Mouse (Mus musculus) spleen, postnatal 10 days (tissue): ENCODE results near the gene Ifrd2.
A peak's percentile ranks its signal among the peaks of the same experiment; 100 is the strongest.

ENCODE experiments used
- DNase-seq, 2 experiments: peaks; one replicate each; pipeline ENCODE4 v3.0.0; 2021 to 2022; ENCODE audit warnings: low spot score in 2 of 2

The Ifrd2 gene

GRCm38 (mm10) chr9:107598385-107598784 lies 10.9 kb downstream of the Ifrd2 start:
- DNase-seq, result no peak

GRCm38 (mm10) chr9:107599433-107599832 lies 12.0 kb downstream of the Ifrd2 start:
- no peak for DNase-seq

GRCm38 (mm10) chr9:107599842-107600241 lies 12.4 kb downstream of the Ifrd2 start:
- DNase-seq, result no peak

GRCm38 (mm10) chr9:107600745-107601144 lies 13.3 kb downstream of the Ifrd2 start:
- DNase-seq, result peak in 1 of 2 experiments; percentile 56

DNA sequence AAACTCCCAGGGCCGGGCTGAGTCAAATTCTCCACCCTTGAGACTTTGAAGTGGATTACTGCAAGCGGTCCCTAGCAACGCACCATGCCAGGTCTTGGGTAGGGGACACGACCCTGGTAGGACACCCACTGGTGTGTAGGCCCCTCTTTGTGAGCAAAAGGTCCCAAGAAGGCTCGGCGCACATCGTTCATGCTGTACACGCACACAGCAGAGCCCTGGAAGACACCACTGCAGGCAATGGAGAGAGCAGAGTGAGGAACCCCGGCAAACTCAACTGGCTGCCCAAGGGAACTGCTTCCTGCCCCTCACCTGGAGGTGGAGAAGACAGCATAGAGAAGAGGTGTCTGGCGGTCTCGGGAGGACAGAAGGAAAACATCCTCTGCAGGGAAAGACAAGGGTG lies 13.8 kb downstream of the Ifrd2 start:
- peak in 1 of 2 experiments; percentile 27 for DNase-seq

DNA sequence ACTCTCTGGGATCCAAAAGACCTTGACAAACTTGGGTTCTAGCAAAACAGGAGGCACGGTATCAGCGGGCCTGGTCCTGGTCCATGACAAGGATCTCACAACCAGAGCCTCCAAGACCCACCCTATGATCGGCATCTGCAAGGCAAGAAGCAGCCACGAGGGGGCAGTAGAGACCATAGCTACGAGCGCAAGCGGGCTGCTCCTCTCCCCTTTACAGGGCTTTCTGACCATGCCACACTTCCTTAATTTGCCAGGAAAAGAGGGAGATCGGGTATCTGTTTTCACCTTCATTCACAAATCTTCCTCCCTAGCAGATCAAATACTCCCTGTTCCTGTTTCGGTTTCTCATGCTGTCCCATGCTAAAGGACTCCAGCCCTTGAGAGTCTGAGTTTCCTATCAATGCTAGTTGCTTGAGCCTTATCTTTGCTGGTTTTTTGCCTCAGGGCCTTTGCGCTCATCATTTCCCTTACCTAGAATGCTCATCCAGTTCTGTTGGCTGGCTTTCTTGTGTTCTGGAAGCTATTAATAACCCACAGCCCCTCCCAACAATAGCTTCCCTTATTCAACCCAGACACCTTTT lies 14.7 kb downstream of the Ifrd2 start:
- peak; percentile 96 to 97 for DNase-seq

- peak in 1 of 2 experiments; percentile 43 for DNase-seq
These were observed 15.8 kb downstream of the Ifrd2 start for GRCm38 (mm10) chr9:107603251-107603650.

- peak in 1 of 2 experiments; percentile 38 for DNase-seq
These were observed 17.7 kb downstream of the Ifrd2 start for GRCm38 (mm10) chr9:107605041-107605661.

DNA sequence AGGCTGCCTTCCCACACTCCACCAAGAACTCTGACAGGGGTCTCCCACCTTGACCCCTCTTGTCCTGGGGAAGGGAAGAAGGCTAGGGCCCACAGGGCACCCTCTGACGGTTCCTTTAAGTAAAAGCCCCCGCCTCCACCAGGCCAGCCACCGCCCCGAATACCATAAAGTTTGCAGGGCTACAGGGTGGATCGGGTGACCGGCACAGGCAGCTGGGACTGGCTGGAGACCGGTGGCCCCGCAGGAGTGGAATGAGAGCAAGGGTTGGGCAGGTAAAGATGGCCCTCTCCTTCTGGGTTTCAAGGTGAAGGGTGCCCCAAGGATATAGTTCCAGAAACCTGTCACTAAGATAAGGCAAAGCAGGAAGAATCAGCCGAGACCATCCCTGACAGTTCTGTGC lies 19.1 kb downstream of the Ifrd2 start:
- peak in 1 of 2 experiments; percentile 24 for DNase-seq

DNA sequence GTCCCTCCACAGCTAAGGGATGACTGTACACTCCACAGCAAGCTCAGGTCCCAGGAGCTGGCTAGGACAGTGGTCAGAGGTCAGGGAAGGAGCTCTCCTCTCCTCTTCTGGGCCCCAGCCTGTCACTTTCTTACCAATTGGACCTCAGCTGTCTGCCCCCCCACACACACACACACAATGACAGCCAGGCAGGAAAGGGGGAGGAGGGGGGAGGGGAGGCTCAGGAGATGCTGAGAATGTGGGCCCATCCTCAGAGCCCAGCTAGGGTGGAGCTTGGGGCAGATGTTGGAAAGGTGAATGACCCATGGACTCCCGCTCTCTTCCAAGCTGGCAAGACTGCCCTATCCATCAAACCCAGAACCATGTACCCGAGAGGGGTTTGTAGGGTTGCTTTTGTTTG lies 19.6 kb downstream of the Ifrd2 start:
- DNase-seq, result no peak

GRCm38 (mm10) chr9:107607653-107608245 lies 20.3 kb downstream of the Ifrd2 start:
- DNase-seq, result no peak

DNA sequence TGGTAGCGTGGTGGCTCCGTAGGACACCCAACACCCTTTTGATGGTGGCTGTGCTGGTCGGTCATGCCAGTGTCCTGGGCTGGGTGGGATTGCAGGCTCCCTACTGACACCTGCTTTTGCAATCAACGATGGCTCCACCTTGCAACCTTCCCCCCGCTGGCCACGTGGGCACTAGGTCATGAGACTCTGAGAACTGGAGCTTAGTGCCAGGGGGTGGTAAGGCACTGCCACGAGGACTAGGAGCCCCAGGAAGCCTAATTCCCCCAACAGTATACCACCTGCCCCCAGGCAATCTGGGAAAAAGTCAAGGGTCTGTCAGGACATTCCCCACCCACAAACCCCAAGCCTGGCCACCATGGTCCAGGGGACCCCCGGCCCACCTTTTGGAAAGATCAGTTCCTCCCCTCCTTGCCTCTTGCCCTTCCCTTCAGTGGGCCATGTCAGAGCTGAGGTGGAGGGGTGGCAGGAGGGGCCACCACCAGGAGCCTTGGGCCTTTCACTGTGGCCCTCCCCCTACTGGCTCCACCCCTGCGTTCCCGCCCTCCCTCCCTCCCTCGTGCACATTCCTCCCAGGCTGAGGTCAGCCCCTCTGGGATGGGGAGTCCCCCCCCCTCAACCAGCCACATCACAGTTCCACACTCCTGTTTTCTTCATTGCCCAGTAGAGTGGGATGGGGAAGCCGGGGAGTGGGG lies 21.4 kb downstream of the Ifrd2 start, which contains the start of gene Sema3b:
TSS of gene Sema3b (minus strand) at position 489 of the 692 bp plus-strand sequence.
- no peak for DNase-seq

DNA sequence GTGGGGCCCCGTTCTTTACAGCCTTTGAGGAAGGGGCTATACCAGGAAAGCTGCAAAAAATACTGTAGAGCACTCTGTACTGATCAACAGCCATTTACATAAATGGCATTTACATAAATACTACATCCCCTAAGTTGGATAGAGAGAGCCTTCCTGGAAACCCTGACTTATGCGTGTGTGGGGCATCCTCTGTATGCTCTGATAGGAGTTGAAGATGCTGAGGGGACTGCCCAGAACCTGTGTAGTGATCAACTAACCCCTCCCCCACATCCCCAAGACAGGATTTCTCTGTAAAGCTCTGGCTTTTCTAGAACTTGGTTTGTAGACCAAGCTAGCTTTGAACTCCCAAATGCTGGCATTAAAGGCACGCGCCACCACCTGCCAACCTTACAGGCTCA lies 22.0 kb downstream of the Ifrd2 start:
- no peak for DNase-seq

DNA sequence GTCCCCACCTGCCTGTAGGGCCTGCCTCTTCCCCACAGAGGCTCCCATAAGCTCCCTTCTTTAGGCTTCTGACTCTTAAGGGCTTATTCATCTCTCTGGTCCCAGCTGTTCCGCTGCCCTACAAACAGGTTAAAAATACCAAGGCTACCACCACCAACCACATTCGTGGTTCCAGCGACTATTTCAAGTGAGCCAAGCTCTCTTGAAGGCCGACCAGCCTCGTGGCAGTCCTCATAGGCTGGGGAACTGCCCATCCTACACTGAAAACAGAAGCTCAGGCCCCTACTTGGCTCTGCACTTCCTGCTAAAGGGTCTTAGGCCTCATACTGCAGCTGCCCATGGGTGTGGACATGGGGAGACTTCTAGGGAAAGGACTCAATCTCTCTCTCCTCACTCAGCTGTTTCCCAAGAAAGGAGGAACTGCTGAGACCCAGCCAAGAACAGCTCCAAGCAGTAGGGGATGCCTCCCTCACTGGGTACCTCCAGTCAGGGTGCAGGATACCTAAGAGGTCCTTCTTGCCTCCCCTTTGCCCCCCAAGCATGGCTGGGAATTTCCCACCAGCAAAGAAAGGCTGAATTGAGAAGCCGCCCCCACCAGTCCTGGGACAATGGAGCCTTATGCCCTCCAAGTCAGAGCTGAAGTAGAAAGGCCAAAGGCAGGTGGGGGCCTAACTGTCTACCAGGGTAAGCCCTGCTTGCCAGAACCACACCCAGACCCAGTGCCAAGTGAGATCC lies 24.2 kb downstream of the Ifrd2 start:
- no peak for DNase-seq

DNA sequence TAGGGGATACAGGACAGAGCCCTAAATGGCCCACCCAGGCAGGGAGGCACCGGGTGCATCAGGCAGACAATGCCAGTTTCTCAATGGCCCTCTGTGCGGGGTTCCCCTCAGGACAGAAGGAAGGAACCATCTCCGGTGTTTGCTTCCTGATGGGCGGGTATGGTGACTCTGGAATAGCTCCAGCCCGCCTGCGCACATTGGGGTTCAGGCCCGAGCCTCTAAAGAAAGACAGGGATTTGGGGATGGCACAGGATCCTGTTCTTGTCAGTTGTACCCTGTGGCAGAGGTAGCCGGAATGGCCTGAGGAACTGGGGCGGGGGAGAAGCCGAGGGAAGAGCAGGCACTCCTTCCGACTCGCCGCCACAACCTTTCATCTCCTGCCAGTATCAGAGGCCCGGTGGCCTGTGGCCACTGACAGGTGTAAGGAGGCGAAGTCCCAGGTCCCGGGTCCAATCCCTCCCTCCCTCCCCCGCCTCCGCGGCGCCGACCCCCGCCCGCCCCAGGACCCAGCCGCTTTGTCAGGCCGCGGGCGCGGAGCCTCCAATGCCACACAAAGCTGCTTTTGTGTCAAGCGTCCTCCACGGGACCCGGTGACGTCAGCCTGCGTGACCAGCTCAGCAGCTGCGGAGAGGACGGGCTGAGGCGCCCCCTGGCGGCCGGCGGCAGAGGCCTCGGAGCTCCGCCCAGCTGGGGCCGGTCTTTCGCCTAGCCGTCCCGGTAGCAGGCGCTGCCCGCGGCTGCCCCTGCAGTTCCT lies 24.9 kb downstream of the Ifrd2 start:
- DNase-seq, result peak; percentile 98 to 99

DNA sequence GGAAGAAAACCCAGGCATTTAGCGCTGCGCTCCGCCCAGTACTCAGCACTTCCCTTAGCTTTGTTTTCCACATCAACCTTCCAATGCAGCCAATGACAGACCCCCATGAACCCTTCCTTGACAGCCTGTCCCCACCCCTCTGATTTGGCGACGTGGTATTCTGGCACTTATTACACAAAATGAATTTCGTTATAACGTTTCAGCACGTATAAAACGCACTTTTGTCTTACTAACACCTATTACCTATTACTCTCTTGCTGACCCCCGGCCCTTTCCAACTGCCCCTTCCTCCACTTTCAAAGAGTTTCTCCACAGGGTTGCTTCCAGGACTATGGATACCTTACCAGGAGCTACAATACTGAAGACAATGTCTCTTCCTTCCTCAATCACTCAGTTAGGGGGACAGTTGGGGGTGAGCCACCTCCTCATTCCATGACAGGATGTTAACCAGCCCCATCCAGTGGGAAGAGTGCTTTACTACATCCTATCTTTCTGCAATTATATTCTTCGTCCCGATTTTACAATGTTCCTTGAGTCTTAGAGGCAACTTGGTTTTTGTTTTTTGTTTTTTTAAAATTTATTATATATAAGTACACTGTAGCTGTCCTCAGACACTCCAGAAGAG lies 25.6 kb downstream of the Ifrd2 start:
- peak in 1 of 2 experiments; percentile 26 for DNase-seq

DNA sequence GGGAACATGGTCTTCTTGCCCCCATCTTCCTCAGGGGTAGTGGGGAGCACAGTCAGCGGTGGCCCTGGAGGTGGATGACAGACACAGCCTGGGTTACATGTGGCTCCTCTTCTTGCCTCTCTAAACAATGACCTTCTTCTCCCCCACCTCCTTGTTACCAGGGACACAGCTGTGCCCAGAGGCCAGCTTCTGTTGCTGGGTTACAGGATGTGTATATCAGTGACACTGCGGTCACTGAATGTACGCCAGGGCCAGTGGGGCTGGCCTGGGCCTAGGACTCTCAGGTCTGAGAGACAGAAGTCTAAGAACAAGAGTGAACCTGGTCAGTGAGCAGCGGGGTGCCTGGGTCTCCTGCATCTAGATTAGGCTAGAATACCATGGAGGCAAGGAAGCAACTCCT lies 27.6 kb downstream of the Ifrd2 start:
- DNase-seq, result no peak

DNA sequence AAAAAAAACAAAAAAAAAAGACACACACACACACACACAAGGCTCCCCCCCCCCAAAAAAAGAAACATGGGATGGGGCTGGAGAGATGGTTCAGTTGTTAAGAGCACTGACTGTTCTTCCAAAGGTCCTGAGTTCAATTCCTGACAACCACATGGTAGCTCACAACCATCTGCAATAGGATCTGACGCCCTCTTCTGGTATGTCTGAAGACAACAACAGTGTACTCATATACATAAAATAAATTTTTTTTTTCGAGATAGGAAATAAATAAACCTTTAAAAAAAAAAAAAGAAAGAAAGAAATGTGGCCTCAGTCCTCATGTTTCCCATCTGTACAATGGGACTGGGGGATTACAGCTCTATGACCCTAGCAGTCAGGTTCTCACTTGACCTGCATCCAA lies 30.0 kb downstream of the Ifrd2 start:
- no peak for DNase-seq

GRCm38 (mm10) chr9:107618098-107618497 lies 30.7 kb downstream of the Ifrd2 start:
- DNase-seq, result no peak

DNA sequence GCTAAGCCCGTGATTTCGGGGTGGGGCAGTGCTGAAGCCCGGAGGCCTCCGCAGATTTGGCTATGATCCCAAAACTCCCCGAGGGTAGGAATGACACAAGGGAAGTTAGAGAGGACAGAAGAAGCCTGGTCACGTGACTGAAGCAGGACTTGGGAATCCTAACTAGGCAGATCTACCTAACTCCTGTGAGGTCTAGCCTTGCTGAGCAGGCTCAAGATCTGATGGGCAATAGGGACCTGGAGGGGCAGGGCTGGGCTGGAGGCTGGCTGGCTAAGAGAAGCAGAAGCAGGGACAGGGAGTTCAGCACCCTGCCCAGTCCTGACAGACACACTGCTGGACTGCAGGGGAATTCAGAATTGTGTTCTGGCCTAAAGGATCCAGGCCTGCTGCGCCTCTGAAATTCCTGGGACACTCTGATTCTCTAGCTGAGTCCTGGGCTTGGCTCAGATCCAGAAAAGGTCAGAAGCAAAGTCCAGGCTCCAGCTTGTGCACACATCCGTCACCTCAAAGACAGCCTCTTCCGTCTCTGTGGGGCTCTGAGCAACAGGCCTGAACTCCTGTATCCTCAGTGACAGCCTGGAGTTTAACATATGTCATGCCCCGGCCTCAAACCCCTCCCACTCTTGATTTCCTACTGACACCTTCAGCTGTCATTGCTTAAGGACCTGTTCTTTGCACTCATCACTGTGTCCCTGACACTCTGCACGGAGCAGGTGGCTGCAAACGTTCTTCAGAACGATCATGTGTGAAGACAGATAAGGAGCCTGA lies 31.5 kb downstream of the Ifrd2 start:
- no peak for DNase-seq
